Mouse (Mus musculus): ENCODE data around the gene Ddx47.

- TF ChIP-seq CTCF (IDR thresholded peaks at IDR 0.05; ENCODE audit: control insufficient read depth, insufficient read depth, insufficient replicate concordance, low read depth, low read length) (no peak), POLR2A (IDR thresholded peaks at IDR 0.05; ENCODE audit: control insufficient read depth, low read depth, low read length) (no peak)
Measured at GRCm38 (mm10) chr6:135000272-135000671, 11.1 kb upstream of the Ddx47 start.

Measured in testis, adult 2 months (tissue).